Mouse (Mus musculus): ENCODE data around the gene Endod1.

Gene Endod1

DNA sequence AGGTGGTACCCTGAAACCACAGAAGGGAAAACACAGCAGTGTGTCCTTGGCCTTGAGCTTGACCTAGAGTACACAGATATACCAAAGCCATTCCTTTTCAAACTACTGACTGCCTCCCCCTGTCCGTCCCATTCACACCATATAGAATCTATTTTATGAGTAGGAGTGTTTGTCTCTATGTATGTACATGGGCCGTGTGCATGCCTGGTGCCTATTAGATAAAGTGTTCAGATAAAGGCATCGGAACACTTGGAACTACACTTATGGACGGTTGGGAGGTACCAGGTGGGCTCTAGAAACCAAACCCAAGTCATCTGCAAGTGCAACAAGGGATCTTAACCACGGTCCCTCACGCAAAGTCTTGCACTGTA lies 16.1 kb upstream of the Endod1 start:
- Histone ChIP-seq H3K4me1 (replicated peaks; ENCODE audit: low read depth, low read length) (no peaks in the 10 kb centered on the region), H3K9me3 (ENCODE audit: low read length) (no peaks in the 10 kb centered on the region), H3K27me3 (ENCODE audit: insufficient read depth, low read length) (0 out of 2 replicates have a peak, but pooled peaks cover 5% of the 10 kb centered on the region), H3K4me3 (replicated peaks; ENCODE audit: low read length) (no peak overlapping the region), H3K36me3 (ENCODE audit: insufficient read depth, low read length) (no peaks in the 10 kb centered on the region)
- TF ChIP-seq NANOG (IDR thresholded peaks at IDR 0.05; ENCODE audit: borderline replicate concordance, low read length) (no peak), POU5F1 (IDR thresholded peaks at IDR 0.05; ENCODE audit: borderline replicate concordance, low read length) (no peak), CTCF (conservative IDR thresholded peaks at IDR 0.05; ENCODE audit: low read length) (no peak)

DNA sequence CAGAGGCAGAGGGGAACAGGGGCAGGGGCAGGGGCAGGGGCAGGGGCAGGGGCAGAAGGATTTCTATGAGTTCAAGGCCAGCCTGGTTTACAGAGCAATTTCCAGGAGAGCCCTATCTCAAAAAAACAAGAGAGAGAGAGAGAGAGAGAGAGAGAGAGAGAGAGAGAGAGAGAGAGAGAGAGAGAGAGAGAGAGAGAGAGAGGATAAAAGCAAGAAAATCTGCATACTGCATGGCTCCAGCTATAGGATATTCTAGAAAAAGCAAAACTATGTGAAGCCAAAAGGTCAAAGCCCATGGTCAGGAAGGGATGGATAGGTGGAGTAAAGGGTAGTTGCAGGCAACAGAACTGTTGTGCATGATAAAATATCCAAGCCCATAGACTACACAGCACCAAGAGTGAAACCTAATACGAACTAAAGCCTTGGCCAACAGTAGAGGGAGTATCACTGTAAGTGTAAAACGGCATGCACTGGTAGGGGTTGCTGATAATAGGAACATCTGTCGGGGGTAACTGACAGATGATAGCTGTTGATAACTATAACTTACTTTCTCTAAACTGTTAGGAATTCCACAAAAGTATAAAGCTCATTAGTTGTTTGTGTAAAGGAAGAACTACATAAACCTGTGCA lies 15.6 kb upstream of the Endod1 start:
- H3K9me3 ChIP-seq (ENCODE audit: low read length) = no peaks in the 10 kb centered on the region
- TF ChIP-seq CTCF (conservative IDR thresholded peaks at IDR 0.05; ENCODE audit: low read length) (no peak), POU5F1 (IDR thresholded peaks at IDR 0.05; ENCODE audit: borderline replicate concordance, low read length) (no peak), NANOG (IDR thresholded peaks at IDR 0.05; ENCODE audit: borderline replicate concordance, low read length) (no peak)
- no peak overlapping the region for H3K4me3 ChIP-seq (replicated peaks; ENCODE audit: low read length)
- H3K4me1 ChIP-seq (replicated peaks; ENCODE audit: low read depth, low read length) = no peaks in the 10 kb centered on the region
- no peaks in the 10 kb centered on the region for H3K36me3 ChIP-seq (ENCODE audit: insufficient read depth, low read length)
- H3K27me3 ChIP-seq (ENCODE audit: insufficient read depth, low read length) = 0 out of 2 replicates have a peak, but pooled peaks cover 5% of the 10 kb centered on the region

DNA sequence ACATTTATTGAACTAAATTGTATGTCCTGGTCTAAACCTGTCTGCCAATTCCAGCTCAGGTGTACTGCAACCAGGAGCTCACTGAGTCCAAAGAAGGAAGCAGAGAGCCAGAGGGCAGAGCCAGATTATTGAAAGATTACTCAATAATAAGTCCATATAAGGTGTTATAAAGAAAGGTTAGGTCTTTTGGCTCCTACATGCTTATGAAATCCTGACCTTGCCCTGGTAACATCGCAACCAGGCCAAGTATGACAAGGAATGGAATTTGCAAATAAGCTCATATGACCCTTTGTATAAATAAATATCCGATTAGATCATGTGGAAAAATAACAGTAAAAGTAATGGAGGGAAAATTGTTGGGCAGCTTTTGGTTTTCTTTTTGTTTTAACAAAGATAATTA lies 14.8 kb upstream of the Endod1 start:
- Histone ChIP-seq H3K4me1 (replicated peaks; ENCODE audit: low read depth, low read length) (no peaks in the 10 kb centered on the region), H3K4me3 (replicated peaks; ENCODE audit: low read length) (no peak overlapping the region), H3K27me3 (ENCODE audit: insufficient read depth, low read length) (0 out of 2 replicates have a peak, but pooled peaks cover 5% of the 10 kb centered on the region), H3K36me3 (ENCODE audit: insufficient read depth, low read length) (no peaks in the 10 kb centered on the region), H3K9me3 (ENCODE audit: low read length) (no peaks in the 10 kb centered on the region)
- TF ChIP-seq CTCF (conservative IDR thresholded peaks at IDR 0.05; ENCODE audit: low read length) = no peak
- no peak for TF ChIP-seq NANOG (IDR thresholded peaks at IDR 0.05; ENCODE audit: borderline replicate concordance, low read length)
- no peak for TF ChIP-seq POU5F1 (IDR thresholded peaks at IDR 0.05; ENCODE audit: borderline replicate concordance, low read length)

DNA sequence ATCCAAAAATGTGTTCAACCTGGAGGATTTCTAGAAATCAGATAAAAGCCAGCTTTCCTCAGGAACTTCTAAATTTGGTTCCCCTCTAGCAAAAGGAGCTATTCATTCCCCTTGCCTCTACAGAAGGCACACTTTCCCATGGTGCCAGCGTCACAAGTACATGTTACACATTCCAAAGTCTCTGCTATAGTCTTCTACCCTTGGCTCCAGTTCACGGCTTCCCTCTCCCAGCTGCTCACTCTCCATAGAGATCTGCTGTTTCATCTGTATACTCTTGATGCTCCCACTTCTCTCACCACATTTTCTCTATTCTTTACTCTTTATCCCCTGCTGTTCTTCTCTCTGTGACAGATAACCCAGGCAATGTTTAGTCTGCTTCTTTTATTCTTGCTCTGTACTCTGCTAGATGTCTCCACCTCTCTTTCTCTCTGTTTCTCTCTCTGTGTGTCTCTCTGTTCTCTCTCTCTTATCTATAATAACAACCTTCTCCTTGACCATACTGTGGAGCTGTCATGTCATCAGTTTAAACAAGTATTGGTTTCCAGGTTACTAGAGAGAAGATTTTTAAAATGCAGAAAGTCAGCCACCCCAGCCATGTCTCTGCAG lies 13.8 kb upstream of the Endod1 start:
- Histone ChIP-seq H3K27me3 (ENCODE audit: insufficient read depth, low read length) (0 out of 2 replicates have a peak, but pooled peaks cover 5% of the 10 kb centered on the region), H3K4me1 (replicated peaks; ENCODE audit: low read depth, low read length) (no peaks in the 10 kb centered on the region), H3K4me3 (replicated peaks; ENCODE audit: low read length) (no peak overlapping the region), H3K36me3 (ENCODE audit: insufficient read depth, low read length) (no peaks in the 10 kb centered on the region), H3K9me3 (ENCODE audit: low read length) (no peaks in the 10 kb centered on the region)
- no peak for TF ChIP-seq CTCF (conservative IDR thresholded peaks at IDR 0.05; ENCODE audit: low read length)
- no peak for TF ChIP-seq NANOG (IDR thresholded peaks at IDR 0.05; ENCODE audit: borderline replicate concordance, low read length)
- TF ChIP-seq POU5F1 (IDR thresholded peaks at IDR 0.05; ENCODE audit: borderline replicate concordance, low read length) = no peak

DNA sequence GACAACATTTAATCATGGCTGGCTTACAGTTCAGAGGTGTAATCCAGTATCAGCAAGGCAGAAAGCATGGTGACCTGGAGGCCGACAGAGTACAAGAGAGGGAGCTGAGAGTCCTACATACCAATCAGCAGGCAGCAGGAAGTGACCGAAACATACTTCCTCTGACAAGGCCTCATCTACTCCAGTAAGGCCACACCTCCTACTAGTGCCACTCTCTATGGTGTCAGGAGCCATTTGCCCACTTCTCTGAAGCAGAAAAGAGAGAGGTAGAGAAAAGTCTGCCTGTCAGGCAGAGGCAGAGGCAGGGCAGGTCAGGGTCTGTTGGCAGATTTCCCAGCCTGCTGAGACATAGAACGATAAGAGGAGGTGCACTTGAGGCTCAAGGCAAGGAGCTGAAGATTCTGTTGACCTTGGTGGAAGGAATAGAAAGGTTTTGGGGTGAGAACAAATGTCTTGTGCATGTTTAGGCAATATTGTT lies 10.6 kb upstream of the Endod1 start:
- H3K4me1 ChIP-seq (replicated peaks; ENCODE audit: low read depth, low read length) = no peaks in the 10 kb centered on the region
- 0 out of 2 replicates have a peak, but pooled peaks cover 2% of the 10 kb centered on the region for H3K27me3 ChIP-seq (ENCODE audit: insufficient read depth, low read length)
- no peaks in the 10 kb centered on the region for H3K36me3 ChIP-seq (ENCODE audit: insufficient read depth, low read length)
- TF ChIP-seq POU5F1 (IDR thresholded peaks at IDR 0.05; ENCODE audit: borderline replicate concordance, low read length) = no peak
- TF ChIP-seq NANOG (IDR thresholded peaks at IDR 0.05; ENCODE audit: borderline replicate concordance, low read length) = no peak
- TF ChIP-seq CTCF (conservative IDR thresholded peaks at IDR 0.05; ENCODE audit: low read length) = no peak
- H3K4me3 ChIP-seq (replicated peaks; ENCODE audit: low read length) = no peak overlapping the region
- no peaks in the 10 kb centered on the region for H3K9me3 ChIP-seq (ENCODE audit: low read length)

DNA sequence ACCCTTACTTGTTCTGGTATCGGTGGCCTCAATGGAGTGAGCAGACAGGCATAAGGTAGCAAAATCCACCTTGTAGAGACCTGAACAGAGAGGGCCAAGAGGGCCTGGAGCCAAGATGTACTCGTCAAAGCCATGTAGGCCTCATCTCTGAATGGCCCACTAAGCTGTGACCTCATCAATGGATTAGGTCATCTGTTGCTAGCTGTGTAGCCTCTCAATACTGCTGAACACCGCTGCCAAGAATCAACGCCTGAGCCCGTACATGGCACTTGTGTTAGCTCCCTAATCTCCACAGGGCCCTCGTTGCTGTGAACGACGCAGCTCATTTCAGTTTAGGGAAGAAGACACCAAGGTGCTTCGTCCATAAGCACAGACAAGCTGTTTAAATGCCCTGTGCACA lies 10.0 kb upstream of the Endod1 start:
- Histone ChIP-seq H3K9me3 (ENCODE audit: low read length) (no peaks in the 10 kb centered on the region), H3K4me1 (replicated peaks; ENCODE audit: low read depth, low read length) (peaks cover 2% of the 10 kb centered on the region; the same call in 1 of the 2 replicates), H3K4me3 (replicated peaks; ENCODE audit: low read length) (no peak overlapping the region), H3K27me3 (ENCODE audit: insufficient read depth, low read length) (0 out of 2 replicates have a peak, but pooled peaks cover 2% of the 10 kb centered on the region), H3K36me3 (ENCODE audit: insufficient read depth, low read length) (no peaks in the 10 kb centered on the region)
- TF ChIP-seq NANOG (IDR thresholded peaks at IDR 0.05; ENCODE audit: borderline replicate concordance, low read length) (no peak), POU5F1 (IDR thresholded peaks at IDR 0.05; ENCODE audit: borderline replicate concordance, low read length) (no peak), CTCF (conservative IDR thresholded peaks at IDR 0.05; ENCODE audit: low read length) (no peak)

DNA sequence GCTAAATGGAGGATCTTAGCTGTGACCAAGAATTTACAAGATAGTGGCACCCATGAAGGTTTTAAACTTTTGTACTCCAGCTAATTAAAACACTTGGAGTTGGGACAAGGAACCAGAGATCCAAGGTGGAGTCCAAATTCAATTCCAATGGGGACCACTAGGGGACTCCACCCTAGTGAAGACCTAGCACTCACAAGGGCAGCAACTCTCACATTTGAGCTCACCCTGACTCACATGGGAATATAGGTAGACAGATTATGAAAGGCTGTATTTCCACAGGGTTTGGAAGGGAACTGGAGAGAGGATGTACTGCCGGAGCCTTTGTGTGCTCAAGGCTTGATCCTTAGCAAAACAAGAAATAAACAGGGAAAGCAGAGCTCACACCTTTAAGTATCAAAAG lies 9.0 kb upstream of the Endod1 start:
- H3K36me3 ChIP-seq (ENCODE audit: insufficient read depth, low read length) = no peaks in the 10 kb centered on the region
- H3K4me1 ChIP-seq (replicated peaks; ENCODE audit: low read depth, low read length) = peaks cover 2% of the 10 kb centered on the region; the same call in 1 of the 2 replicates
- H3K27me3 ChIP-seq (ENCODE audit: insufficient read depth, low read length) = no peaks in the 10 kb centered on the region
- no peak overlapping the region for H3K4me3 ChIP-seq (replicated peaks; ENCODE audit: low read length)
- no peaks in the 10 kb centered on the region for H3K9me3 ChIP-seq (ENCODE audit: low read length)
- TF ChIP-seq NANOG (IDR thresholded peaks at IDR 0.05; ENCODE audit: borderline replicate concordance, low read length) (no peak), CTCF (conservative IDR thresholded peaks at IDR 0.05; ENCODE audit: low read length) (peak; percentile 92)

DNA sequence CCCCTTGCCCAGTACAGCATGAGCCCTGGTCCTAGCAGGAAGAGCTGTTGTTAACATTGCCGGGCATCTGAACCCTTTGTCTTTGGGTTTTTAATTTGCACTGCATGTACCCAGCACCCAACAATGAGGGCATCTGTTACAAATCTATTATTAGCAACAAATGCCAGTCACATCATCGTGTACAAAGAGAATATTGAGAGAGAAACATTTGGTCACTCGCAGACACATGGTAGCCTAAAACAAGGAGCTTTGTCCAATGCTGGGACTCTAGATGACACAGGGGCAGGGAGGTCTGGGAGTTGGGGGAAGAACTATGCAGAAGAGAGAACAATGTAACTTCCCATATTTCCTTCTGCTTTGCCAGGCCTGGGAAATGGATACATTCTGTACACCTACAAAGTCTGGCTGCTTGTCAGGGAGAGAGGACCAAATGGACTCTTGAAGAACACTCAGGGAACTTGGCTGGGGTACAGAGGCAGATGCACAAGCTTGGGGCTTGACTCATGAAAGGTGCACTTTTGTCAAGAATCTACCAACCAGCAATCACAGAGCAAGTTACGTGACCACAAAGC lies 7.8 kb upstream of the Endod1 start:
- TF ChIP-seq NANOG (IDR thresholded peaks at IDR 0.05; ENCODE audit: borderline replicate concordance, low read length) (no peak), CTCF (conservative IDR thresholded peaks at IDR 0.05; ENCODE audit: low read length) (no peak), POU5F1 (IDR thresholded peaks at IDR 0.05; ENCODE audit: borderline replicate concordance, low read length) (no peak)
- Histone ChIP-seq H3K9me3 (ENCODE audit: low read length) (no peaks in the 10 kb centered on the region), H3K27me3 (ENCODE audit: insufficient read depth, low read length) (no peaks in the 10 kb centered on the region), H3K4me1 (replicated peaks; ENCODE audit: low read depth, low read length) (peaks cover 2% of the 10 kb centered on the region; the same call in 1 of the 2 replicates), H3K36me3 (ENCODE audit: insufficient read depth, low read length) (no peaks in the 10 kb centered on the region), H3K4me3 (replicated peaks; ENCODE audit: low read length) (no peak overlapping the region)
